Mouse (Mus musculus) left cerebral cortex, adult 2 months (tissue): ENCODE data around the gene Unc93b1. TPM values are rescaled to one million over a fixed set of nuclear protein-coding genes. Genes with fewer than 3 reads are reported as not detected.

Experiments
- DNase-seq, 2 experiments: peaks; one replicate each; pipeline ENCODE4 v3.0.0; 2021 to 2022; ENCODE audit warnings: low spot score in 2 of 2, mixed read lengths in 1 of 2; ENCODE audit errors: extremely low spot score in 1 of 2
- H3K27ac ChIP-seq: fragments of 200-600 bp; 2 replicates; pipeline ENCODE4 v1.8.1; 2022
- H3K4me3 ChIP-seq: fragments of 200-600 bp; 2 replicates; pipeline ENCODE4 v1.8.1; 2022
- CTCF ChIP-seq: fragments of 200-600 bp; IDR thresholded peaks from 2 replicates; pipeline ENCODE4 v1.8.1; 2022; ENCODE audit warnings: antibody characterized with exemption, mild to moderate bottlenecking, moderate library complexity
- intact Hi-C: fragments of 180-260 bp; cut with DNase I; formaldehyde crosslinking; loops from one replicate; pipeline ENCODE4 v1.15.1; 2025
- total RNA-seq, 2 experiments: library from RNA; stranded (reverse); gene quantifications; 2 replicates each; pipeline ENCODE4 v1.2.3; 2021

Gene Unc93b1
- total RNA-seq, 2 experiments from 2014 or later: 12.9 to 16.3 TPM

DNA sequence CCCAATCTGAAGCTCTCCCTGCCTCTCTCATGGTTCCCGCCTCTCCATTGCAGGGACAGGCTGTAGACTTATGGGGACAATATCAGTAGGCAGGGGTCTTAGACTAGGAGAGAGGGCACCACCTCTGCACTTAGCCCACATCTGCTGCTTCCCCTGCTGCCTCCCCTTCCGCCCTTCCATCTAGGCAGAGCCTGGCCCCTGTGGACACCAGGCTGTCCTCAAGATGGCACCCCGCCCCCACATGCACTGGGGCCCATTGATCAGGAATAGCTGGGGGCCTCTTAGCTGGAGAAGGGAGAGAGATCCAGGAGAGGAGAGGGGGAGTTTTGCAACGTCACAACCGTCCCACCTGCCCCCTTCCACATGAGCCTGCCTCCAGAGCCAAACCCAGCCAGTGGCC lies 57.4 kb downstream of the Unc93b1 start, which contains the start of gene Tbx10:
Tbx10 (plus strand) TSS at position 337 of the 400 bp plus-strand sequence.
- TF ChIP-seq CTCF: no peak
- H3K4me3 ChIP-seq: no peak within 1 kb of the TSS
- intact Hi-C loops: no loop called here
- H3K27ac ChIP-seq: no peak within 1 kb of the TSS
- no peak for DNase-seq

DNA sequence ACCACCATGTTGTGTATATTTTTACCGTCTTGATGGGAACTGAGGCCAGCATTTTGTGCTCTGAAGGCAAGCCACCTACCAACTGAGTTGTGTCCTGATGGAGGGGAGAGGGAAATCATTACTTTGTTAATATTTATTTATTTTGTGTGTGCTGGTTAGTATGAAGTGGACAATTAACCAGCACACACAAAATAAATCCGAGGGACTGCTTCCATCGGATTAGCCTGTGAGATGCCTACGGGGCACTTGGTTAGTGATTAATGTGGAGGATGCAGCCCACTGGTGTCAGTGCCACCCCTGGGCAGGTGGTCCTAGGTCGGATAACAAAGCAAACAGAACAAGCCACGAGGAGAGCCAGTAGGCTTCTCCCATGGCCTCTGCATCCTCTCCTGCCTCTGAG lies 59.9 kb downstream of the Unc93b1 start:
- Histone ChIP-seq H3K4me3 (no peak overlapping the region), H3K27ac (no peak overlapping the region)
- TF ChIP-seq CTCF: no peak
- intact Hi-C loops: no loop called here
- no peak for DNase-seq

DNA sequence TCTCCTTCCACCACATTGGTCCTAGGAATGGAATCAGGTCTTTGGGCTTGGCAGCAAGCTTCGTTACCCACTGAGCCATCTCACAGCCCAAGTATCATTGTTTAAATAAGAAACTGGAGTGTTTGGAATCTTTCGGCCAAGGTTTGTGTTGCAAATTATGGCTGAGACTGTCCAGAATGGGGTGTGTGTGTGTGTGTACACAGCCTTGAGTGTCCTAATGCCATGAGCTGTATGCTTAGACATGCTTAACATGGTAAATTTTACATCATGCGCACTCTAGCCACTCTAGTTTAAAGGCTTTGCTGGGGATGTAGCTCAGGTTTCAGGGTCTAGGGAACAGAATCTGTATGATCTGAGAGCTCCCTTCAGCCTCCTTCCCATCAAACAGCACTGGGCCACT lies 60.5 kb downstream of the Unc93b1 start:
- Histone ChIP-seq H3K4me3 (no peak overlapping the region), H3K27ac (no peak overlapping the region)
- no peak for DNase-seq
- TF ChIP-seq CTCF: no peak
- intact Hi-C loops: no loop called here

DNA sequence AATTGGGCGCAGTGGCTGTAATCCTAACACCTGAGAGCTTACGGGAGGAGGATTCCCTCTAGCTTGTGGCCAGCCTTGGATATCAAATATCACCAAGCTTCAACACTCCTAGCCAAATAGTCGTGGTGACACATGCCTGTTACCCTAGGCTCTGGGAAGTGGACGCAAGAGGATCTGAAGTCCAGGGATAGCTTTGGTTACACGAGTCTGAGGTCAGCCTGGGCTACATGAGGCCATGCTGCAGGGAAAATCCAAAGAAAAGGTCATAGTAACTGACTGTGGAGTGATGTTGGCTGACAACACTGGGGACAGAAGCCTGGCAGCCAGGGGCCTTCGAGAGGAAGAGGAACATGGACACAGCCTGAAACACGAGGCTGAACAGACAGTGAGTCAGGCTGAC lies 61.1 kb downstream of the Unc93b1 start:
- H3K27ac ChIP-seq: no peak overlapping the region
- TF ChIP-seq CTCF: no peak
- no peak overlapping the region for H3K4me3 ChIP-seq
- intact Hi-C loops: no loop called here
- DNase-seq: no peak

DNA sequence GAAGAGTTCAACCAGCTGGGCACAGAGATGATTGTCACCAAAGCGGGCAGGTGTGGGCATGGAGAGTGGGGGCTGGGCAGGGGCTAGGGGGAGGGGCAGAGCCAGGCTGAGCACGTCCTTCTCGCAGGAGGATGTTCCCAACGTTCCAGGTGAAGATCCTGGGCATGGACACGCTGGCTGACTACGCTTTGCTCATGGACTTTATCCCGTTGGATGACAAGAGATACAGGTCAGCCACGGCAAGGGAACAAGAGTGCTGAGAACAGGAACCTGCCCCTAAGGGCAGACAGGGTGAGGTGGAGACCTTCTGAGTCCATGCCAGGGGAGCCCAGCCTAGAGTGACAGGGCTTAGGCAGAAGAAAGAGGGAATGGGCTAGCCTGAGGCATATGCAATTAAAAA lies 61.8 kb downstream of the Unc93b1 start:
- intact Hi-C loops: no loop called here
- no peak overlapping the region for H3K27ac ChIP-seq
- TF ChIP-seq CTCF: no peak
- H3K4me3 ChIP-seq: no peak overlapping the region
- no peak for DNase-seq

DNA sequence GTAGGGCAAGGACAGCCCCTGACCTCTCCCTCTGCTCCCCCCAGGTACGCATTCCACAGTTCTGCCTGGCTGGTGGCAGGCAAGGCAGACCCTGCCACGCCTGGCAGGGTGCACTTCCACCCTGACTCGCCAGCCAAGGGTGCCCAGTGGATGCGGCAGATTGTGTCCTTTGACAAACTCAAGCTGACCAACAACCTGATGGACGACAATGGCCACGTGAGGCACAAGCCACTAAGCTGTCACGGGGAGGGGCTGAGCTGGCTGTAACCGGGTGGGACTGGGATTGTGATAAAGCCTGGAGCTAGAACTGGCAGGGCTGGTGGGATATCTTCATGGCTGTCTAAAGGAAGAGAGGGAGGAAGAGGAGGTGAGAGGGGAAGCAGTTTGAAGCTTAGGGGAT lies 62.2 kb downstream of the Unc93b1 start:
- TF ChIP-seq CTCF: no peak
- intact Hi-C loops: no loop called here
- H3K4me3 ChIP-seq: no peak overlapping the region
- no peak for DNase-seq
- H3K27ac ChIP-seq: no peak overlapping the region

DNA sequence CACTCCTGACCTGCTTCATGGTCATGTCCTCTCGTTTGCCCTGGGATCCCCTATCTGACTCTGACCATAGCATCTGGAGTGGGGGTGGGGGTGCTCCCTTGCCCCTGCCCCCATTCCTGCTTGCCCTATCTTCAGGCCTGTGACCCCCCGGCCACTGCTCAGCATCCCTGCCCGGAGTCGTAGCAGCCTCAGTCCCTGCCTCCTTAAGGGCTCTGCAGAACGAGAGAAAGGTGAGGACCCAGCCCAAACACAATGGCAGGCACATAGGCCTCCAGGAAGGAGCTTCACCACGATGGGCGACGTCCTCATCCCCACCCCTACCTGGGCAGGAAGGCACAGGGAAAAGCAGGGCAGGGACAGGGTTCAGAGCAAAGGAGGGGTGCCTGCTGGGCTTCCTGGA lies 63.3 kb downstream of the Unc93b1 start:
- Histone ChIP-seq H3K27ac (no peak overlapping the region), H3K4me3 (no peak overlapping the region)
- intact Hi-C loops: no loop called here
- DNase-seq: no peak
- TF ChIP-seq CTCF: no peak

Other genes with a start within 250 kb of the Unc93b1 start
- 1 to 10 TPM; 8.3 to 9.3 TPM for gene Lrp5, start 248.6 kb upstream of the Unc93b1 start, total RNA-seq
- 10 to 100 TPM; 31.3 to 38.5 TPM for gene 1810055G02Rik, start 226.9 kb upstream of the Unc93b1 start, total RNA-seq
- 10 to 100 TPM; 52.4 to 52.6 TPM for gene Kmt5b, start 167.8 kb upstream of the Unc93b1 start, total RNA-seq
- gene Chka, start 83.4 kb upstream of the Unc93b1 start, total RNA-seq: 100 to 1,000 TPM in 1 of 2 experiments, 10 to 100 TPM in 1; 96.7 to 120 TPM
- 10 to 100 TPM; 14.9 to 20.1 TPM for gene Tcirg1, start 28.1 kb upstream of the Unc93b1 start, total RNA-seq
- 100 to 1,000 TPM; 129 to 133 TPM for gene Ndufs8, start 22.4 kb upstream of the Unc93b1 start, total RNA-seq
- 1 to 10 TPM; 2.3 to 3.3 TPM for gene Aldh3b1, start 5.4 kb upstream of the Unc93b1 start, total RNA-seq
- under 1 TPM in 1 of 2 experiments, not detected in 1; 0.11 TPM for gene Aldh3b3, start 23.5 kb downstream of the Unc93b1 start, total RNA-seq
- gene Aldh3b2, start 37.1 kb downstream of the Unc93b1 start, total RNA-seq: 1 to 10 TPM in 1 of 2 experiments, under 1 TPM in 1; 0.93 to 1.5 TPM
- gene Acy3, start 51.4 kb downstream of the Unc93b1 start, total RNA-seq: 1 to 10 TPM; 3.3 to 4.1 TPM
- gene Tbx10, start 57.6 kb downstream of the Unc93b1 start, total RNA-seq: not detected
- gene Nudt8, start 65.4 kb downstream of the Unc93b1 start, total RNA-seq: 10 to 100 TPM in 1 of 2 experiments, 1 to 10 TPM in 1; 8.3 to 10.2 TPM
- gene Gm49405, start 65.4 kb downstream of the Unc93b1 start, total RNA-seq: 1 to 10 TPM; 1.8 TPM
- 1 to 10 TPM; 4.8 to 5.9 TPM for gene Doc2g, start 68.1 kb downstream of the Unc93b1 start, total RNA-seq
- 100 to 1,000 TPM; 242 to 257 TPM for gene Ndufv1, start 77.6 kb downstream of the Unc93b1 start, total RNA-seq
- 100 to 1,000 TPM; 299 to 324 TPM for gene Gstp1, start 102.8 kb downstream of the Unc93b1 start, total RNA-seq
- gene Gstp2, start 110.8 kb downstream of the Unc93b1 start, total RNA-seq: 10 to 100 TPM; 39.5 to 52.8 TPM
- not detected for gene Gstp3, start 124.4 kb downstream of the Unc93b1 start, total RNA-seq
- gene Cabp2, start 146.4 kb downstream of the Unc93b1 start, total RNA-seq: not detected
- gene Cdk2ap2, start 162.0 kb downstream of the Unc93b1 start, total RNA-seq: 10 to 100 TPM; 28.4 to 32.5 TPM
- gene Pitpnm1, start 164.8 kb downstream of the Unc93b1 start, total RNA-seq: 100 to 1,000 TPM; 217 to 229 TPM
- gene Aip, start 190.7 kb downstream of the Unc93b1 start, total RNA-seq: 100 to 1,000 TPM; 118 to 125 TPM
- not detected for gene Gpr152, start 204.6 kb downstream of the Unc93b1 start, total RNA-seq
- gene Cabp4, start 208.8 kb downstream of the Unc93b1 start, total RNA-seq: under 1 TPM in 1 of 2 experiments, not detected in 1; 0.26 TPM
- gene Coro1b, start 213.4 kb downstream of the Unc93b1 start, total RNA-seq: 10 to 100 TPM; 72.6 to 82.2 TPM
- 1 to 10 TPM; 1.2 to 1.7 TPM for gene Ptprcap, start 218.4 kb downstream of the Unc93b1 start, total RNA-seq
- gene Rps6kb2, start 228.2 kb downstream of the Unc93b1 start, total RNA-seq: 10 to 100 TPM; 34.0 to 46.8 TPM
- gene Carns1, start 240.3 kb downstream of the Unc93b1 start, total RNA-seq: 1 to 10 TPM; 6.9 to 7.3 TPM